Mouse (Mus musculus): ENCODE results near the gene Pcdh17.

Gene Pcdh17

DNA sequence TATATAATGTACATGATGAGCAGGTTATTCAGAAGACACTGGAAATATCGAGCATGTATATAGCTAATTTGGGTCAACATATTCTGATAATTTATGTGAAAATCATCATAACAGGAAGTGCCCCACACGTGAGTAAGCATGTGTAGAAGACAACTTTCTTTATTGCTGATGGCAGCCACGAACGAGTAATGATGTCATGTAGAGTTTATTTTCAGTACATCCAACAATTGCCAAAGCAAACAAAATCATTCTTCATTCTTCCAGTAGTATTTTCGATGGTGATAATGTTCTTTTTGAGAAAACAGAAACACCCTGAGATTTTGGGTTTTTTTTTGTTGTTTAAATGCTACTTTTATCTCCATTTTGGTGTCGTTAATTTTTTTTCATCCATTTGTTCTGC lies 37.2 kb downstream of the Pcdh17 start:
- no peak for DNase-seq (ENCODE audit: low spot score)

DNA sequence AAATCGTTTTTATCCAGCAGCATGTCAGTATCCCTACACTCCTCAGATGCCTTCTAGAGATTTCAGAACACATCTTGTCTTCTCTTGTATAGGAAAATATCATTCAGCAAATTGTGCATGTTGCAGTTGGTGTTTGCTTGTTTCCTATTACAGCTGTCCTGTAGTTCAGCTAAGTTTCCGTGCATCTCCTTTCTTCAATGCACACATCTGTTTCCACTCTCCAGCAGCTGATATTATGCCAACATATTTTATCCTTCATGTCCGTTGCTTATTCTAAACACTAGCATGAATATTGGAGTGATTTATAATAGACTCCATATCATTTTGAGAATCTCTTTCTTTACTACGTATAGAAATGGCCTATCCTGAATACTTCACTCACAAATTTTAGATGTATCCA lies 41.0 kb downstream of the Pcdh17 start:
- DNase-seq (ENCODE audit: low spot score) = no peak

DNA sequence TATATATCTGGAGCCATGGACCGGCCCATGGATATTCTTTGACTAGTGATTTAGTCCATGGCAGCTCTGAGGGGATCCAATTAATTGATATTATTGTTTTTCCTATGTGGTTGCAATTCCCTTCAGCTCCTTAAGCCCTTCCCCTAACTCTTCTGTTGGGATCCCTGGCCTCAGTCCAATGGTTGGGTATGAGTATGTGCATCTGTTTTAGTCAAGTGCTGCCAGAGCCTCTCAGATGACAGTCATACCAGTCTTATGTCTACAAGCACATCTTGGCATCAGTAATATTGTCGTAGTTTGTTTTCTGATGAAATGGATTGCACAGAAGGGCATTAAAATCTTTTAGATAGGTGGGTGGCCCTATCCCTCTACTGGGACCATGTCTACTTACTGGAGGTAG lies 67.6 kb downstream of the Pcdh17 start:
- DNase-seq (ENCODE audit: low spot score) = no peak

DNA sequence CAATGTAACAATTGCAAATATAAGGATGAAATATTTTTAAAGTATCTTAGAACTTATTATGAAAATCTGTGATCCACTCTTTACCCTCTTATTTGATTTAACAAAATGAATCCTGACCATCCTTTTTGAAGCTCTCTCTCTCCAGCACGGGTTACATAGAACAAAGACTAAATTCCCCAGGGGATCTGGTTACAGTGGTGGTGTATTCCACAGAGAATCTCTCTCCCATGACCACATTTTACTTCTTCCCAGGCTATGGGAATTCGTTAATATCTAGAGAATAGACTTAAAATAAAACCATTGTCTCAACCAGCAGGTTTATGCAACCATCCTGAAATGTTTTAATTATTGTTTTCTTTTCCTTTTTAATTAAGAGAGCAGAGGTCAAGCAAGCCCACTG lies 89.0 kb downstream of the Pcdh17 start:
- DNase-seq (ENCODE audit: low spot score) = no peak

DNA sequence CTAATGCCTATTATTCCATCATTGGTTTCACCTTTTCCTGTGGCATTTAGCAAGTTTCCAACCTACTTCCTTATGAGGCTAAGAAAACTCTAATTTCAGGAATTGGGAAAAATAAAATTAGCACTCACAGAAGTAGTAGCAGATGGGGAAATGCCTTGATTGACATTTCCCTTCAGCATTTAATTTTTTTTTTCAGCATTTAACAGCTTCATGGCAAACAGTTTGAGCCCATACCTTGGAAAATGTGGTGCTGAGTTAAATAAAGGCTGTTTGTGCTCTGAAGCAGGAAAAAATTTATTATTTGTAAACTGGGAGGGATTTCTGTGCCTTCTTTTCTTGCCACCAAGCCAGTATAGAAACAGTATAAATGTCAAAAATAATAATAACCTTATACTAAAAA lies 91.9 kb downstream of the Pcdh17 start:
- DNase-seq (ENCODE audit: low spot score) = no peak

DNA sequence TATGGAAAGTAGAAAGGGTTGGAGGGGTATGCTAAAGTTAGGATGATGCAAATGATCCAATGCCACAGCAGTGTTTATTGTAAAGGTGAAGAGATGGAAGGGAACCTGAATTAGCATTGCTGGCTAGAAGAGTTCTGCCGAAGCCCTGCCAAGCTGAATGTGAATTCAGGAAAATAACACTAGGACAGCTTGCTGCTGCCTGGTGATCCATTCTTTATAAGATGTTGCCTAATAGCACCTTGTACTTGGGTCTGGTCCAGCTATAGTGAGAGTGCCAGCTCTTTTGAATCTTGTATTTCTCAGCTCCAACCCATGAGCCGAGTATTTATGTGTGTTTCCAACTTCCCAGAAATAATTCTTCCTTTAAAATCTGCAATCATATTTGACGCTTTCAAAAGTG lies 98.5 kb downstream of the Pcdh17 start:
- DNase-seq (ENCODE audit: low spot score) = no peak

DNA sequence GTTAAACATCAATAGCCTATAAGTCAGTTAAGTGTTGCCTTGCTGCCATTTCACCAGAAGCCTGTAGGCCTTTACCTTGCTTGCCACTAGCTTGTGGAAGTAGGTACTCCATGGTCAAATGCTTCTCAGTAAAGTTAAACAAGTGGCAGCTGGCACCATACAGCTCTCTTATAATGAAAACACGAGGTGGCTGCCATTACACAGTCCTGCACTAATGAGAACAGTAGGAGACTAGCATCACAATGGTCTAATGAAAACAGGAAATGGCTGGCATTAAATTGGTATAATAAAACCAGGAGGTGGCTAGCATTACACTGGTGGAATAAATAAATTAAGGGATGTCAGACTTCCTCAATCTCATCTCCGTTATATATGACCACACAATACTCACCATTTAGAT lies 102.6 kb downstream of the Pcdh17 start:
- no peak for DNase-seq (ENCODE audit: low spot score)

DNA sequence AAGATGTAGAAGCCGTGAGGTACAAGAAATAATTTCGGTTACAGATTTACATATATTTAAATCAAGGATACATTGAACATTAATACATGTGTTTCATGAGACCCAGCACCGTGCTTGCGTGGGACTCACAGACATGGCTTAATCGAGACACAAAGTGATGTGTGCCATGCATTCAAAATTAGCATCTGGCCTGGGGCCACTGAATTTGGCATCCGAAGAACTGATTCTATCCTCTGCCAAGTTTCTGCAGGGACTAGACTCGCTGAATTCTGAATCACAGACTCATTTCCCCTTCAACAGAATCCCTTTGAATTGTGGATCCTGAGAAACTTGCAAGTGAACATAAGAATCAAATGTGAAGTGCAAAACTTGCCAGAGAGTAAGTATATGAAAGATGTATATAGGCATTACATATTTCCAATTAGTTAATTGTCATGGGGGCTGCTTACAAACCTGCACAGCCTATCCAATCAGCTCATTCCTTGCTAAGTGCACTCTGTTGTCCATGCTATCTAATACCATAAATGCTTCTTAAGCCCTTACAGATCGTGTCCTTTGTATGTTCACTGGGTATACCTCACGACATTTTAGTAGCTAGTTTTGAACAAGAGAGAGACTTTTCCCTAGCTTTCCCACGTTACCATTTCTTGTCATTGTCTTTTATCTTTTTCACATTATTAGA lies 104.3 kb downstream of the Pcdh17 start:
- no peak for DNase-seq (ENCODE audit: low spot score)

DNA sequence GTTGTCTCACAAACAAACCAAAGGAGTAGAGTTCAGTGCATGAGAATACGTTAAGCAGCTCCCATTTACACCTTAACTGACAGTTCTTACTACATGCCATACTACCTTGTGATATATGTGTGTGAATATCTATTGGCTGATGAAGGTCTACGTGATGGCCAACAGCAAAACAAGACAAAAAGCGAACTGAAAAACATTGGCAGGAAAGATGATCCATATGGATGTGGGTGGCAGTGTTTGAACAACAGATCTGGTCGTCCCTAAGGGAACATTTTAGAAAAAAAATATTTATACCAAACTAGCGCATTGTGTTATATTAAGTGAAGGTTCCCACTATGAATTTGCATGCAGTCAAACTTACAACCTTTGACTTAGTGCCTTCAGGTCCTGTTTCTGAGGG lies 108.2 kb downstream of the Pcdh17 start:
- no peak for DNase-seq (ENCODE audit: low spot score)

DNA sequence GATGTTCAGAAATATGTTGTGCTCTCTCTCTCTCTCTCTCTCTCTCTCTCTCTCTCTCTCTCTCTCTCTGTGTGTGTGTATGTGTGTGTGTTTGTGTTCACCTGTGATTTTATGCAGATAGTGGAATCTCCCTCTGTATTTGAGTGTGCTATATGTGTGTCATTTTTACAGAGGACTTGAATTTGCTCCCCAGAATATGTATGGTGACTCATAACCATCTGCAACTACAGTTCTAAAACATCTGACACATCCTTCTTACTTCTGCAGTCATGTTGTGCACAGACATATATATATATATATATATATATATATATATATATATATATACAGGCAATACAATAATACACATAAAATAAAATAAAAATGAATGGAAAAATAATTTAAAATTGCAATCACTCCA lies 127.7 kb downstream of the Pcdh17 start:
- DNase-seq (ENCODE audit: low spot score) = no peak
